Mouse (Mus musculus) thymus, postnatal 10 days (tissue): Measurements from ENCODE around the gene Pacsin2.

Experiments used
- DNase-seq, 2 experiments: peaks; one replicate each; pipeline ENCODE4 v3.0.0; 2021; ENCODE audit warnings: low spot score in 2 of 2

Pacsin2 gene

GRCm38 (mm10) chr15:83332373-83332772, 132.0 kb downstream of the Pacsin2 start:
- no peak for DNase-seq

- DNase-seq, result no peak
These were observed 135.5 kb downstream of the Pacsin2 start for GRCm38 (mm10) chr15:83328952-83329351.
